Comparison of ENCODE assay signal across 39 mouse cellular contexts in the genomic region with DNA sequence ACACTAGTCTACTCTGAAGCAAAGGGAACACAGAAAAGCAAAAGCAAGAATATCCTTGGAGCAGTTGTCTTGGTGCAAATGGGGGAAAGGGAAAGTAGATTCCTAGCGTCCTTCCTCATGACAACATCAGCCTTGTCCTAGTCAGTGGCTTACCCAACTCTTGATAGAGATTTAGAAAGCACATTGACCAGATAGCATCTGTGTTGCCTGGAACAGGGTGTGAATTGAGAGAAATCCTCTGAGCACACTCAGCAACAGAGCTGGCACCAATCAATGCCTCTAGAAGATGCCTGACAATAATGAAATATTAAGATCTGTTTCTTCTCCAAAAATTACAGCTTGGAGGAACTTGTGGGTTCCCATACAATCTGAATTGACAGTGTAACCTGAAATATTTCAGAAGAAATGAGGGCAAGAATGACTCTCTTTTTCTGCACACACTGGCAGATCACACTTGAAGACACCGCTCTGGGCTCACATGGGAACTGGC. TPM values are rescaled to one million over a fixed set of nuclear protein-coding genes. Genes with fewer than 3 reads are reported as not detected.
"Had no signal": no experiment of that assay in that cellular context is flagged by ENCODE, and none has a peak within 500 bp of the region (broad histone marks: within the 10 kb centered on the region; RNA-seq: fewer than 3 reads in every experiment).

No protein-coding gene starts in this region.

- H3K9ac ChIP-seq: heart, embryonic 12.5 days; heart, embryonic 13.5 days; heart, embryonic 15.5 days; hindbrain, embryonic 12.5 days; hindbrain, embryonic 13.5 days; hindbrain, embryonic 14.5 days; hindbrain, embryonic 15.5 days; intestine, embryonic 15.5 days; kidney, embryonic 15.5 days had no signal

- H3K27me3 ChIP-seq: heart, embryonic 12.5 days; heart, embryonic 13.5 days; heart, embryonic 15.5 days; hindbrain, embryonic 12.5 days; hindbrain, embryonic 13.5 days; hindbrain, embryonic 15.5 days; intestine, embryonic 15.5 days; kidney, embryonic 15.5 days had no signal

- H3K9me3 ChIP-seq: heart, embryonic 12.5 days; heart, embryonic 13.5 days; heart, embryonic 15.5 days; hindbrain, embryonic 10.5 days; hindbrain, embryonic 12.5 days; hindbrain, embryonic 13.5 days; hindbrain, embryonic 15.5 days; intestine, embryonic 15.5 days; kidney, embryonic 15.5 days had no signal

- H3K4me1 ChIP-seq: heart, embryonic 12.5 days; heart, embryonic 13.5 days; heart, embryonic 15.5 days; hindbrain, embryonic 10.5 days; hindbrain, embryonic 12.5 days; hindbrain, embryonic 13.5 days; hindbrain, embryonic 15.5 days; intestine, embryonic 15.5 days; kidney, embryonic 15.5 days had no signal

- H3K4me3 ChIP-seq: heart, embryonic 12.5 days; heart, embryonic 13.5 days; heart, embryonic 15.5 days; hindbrain, embryonic 10.5 days; hindbrain, embryonic 12.5 days; hindbrain, embryonic 13.5 days; hindbrain, embryonic 15.5 days; intestine, embryonic 15.5 days; kidney, embryonic 15.5 days; layer of hippocampus, adult 2 months; left cerebral cortex, adult 2 months had no signal

- H3K27ac ChIP-seq: heart, embryonic 13.5 days; heart, embryonic 15.5 days; hindbrain, embryonic 10.5 days; hindbrain, embryonic 12.5 days; hindbrain, embryonic 13.5 days; hindbrain, embryonic 14.5 days; hindbrain, embryonic 15.5 days; hindbrain, postnatal 0 days; intestine, embryonic 15.5 days; kidney, embryonic 15.5 days; kidney, postnatal 0 days; layer of hippocampus, adult 2 months; left cerebral cortex, adult 2 months had no signal

- H3K36me3 ChIP-seq: heart, embryonic 12.5 days; heart, embryonic 13.5 days; heart, embryonic 15.5 days; hindbrain, embryonic 10.5 days; hindbrain, embryonic 12.5 days; hindbrain, embryonic 13.5 days; hindbrain, embryonic 15.5 days; intestine, embryonic 15.5 days; kidney, embryonic 15.5 days had no signal

- DNase-seq: heart, postnatal 10 days; heart, postnatal 36 days; heart, postnatal 4 days; kidney, adult 11 months; kidney, adult 18-20 months; kidney, adult 2 months; kidney, adult 8-10 months; kidney, adult 9 months; kidney, postnatal 10 days; kidney, postnatal 14 days; kidney, postnatal 25 days; kidney, postnatal 36 days; kidney, postnatal 4 days; layer of hippocampus, adult 9-11 months; layer of hippocampus, postnatal 36 days had no signal

- H3K4me2 ChIP-seq: heart, embryonic 11.5 days; heart, embryonic 12.5 days; heart, embryonic 13.5 days; heart, embryonic 15.5 days; hindbrain, embryonic 12.5 days; hindbrain, embryonic 13.5 days; hindbrain, embryonic 14.5 days; hindbrain, embryonic 15.5 days; intestine, embryonic 15.5 days; kidney, embryonic 15.5 days had no signal

- ATAC-seq: hindbrain, embryonic 16.5 days; hindbrain, postnatal 0 days; inflammation-experienced regulatory T-cells, adult 6 months; intestine, embryonic 15.5 days; intestine, embryonic 16.5 days; intestine, postnatal 0 days had no signal

RNA-seq across cellular contexts. Expression of gene Adtrp, which starts 42.7 kb away (rescaled TPM):
- total RNA-seq: hematopoietic stem cell, adult 5-6 weeks; layer of hippocampus, adult 2 months; left cerebral cortex, adult 18-20 months; left cerebral cortex, adult 2 months had no signal
- polyA plus RNA-seq: heart, embryonic 11.5 days; heart, embryonic 12.5 days; heart, embryonic 14.5 days; heart, embryonic 16.5 days; hindbrain, embryonic 10.5 days; hindbrain, embryonic 11.5 days; inflammation-experienced regulatory T-cells, adult 6 months had no signal
